Mouse (Mus musculus): ENCODE data around the gene Rtp2.

Rtp2 gene

GRCm38 (mm10) chr16:23897984-23898586 is 34.1 kb downstream of the Rtp2 start:
- in situ Hi-C loops (cut with MboI; ENCODE audit: unreplicated experiment in 2 of 2) = loop anchor here (5.0 to 10.0 kb wide), 7 partner anchors 346 to 813 kb away; partner anchors contain the start of gene St6gal1 (in 1 of the 2)

- in situ Hi-C loops (cut with MboI; ENCODE audit: unreplicated experiment in 2 of 2) = loop anchor here (5.0 to 10.0 kb wide), 7 partner anchors 345 to 813 kb away; partner anchors contain the start of gene St6gal1 (in 1 of the 2)
These were observed 34.7 kb downstream of the Rtp2 start for GRCm38 (mm10) chr16:23897486-23897885.

GRCm38 (mm10) chr16:23895135-23895534 is 37.1 kb downstream of the Rtp2 start:
- in situ Hi-C loops (cut with MboI; ENCODE audit: unreplicated experiment in 2 of 2) = loop anchor here (5.0 to 10.0 kb wide), 7 partner anchors 343 to 810 kb away; partner anchors contain the start of gene St6gal1 (in 1 of the 2)

GRCm38 (mm10) chr16:23890636-23891035 is 41.6 kb downstream of the Rtp2 start, which contains the start of gene Sst:
TSS of gene Sst (minus strand) at chr16:23890958.
- in situ Hi-C loops (cut with MboI; ENCODE audit: unreplicated experiment in 2 of 2) = loop anchor here in 1 of 2 experiments (10.0 kb wide), 3 partner anchors 666 to 806 kb away; partner anchors contain the start of gene St6gal1

- in situ Hi-C loops (cut with MboI; ENCODE audit: unreplicated experiment in 2 of 2) = loop anchor here in 1 of 2 experiments (10.0 kb wide), 3 partner anchors 665 to 805 kb away; partner anchors contain the start of gene St6gal1
These were observed 42.0 kb downstream of the Rtp2 start for GRCm38 (mm10) chr16:23890151-23890550.

GRCm38 (mm10) chr16:23887910-23888579 is 44.1 kb downstream of the Rtp2 start:
- in situ Hi-C loops (cut with MboI; ENCODE audit: unreplicated experiment in 2 of 2) = no loop called here

- in situ Hi-C loops (cut with MboI; ENCODE audit: unreplicated experiment in 2 of 2) = no loop called here
These were observed 47.1 kb downstream of the Rtp2 start for GRCm38 (mm10) chr16:23885098-23885497.

Data from v-Abl transformed pro-B cells (cell line).